Mouse (Mus musculus): ENCODE measurements around the gene Hsd17b14. TPM values are rescaled to one million over a fixed set of nuclear protein-coding genes. Genes with fewer than 3 reads are reported as not detected.
A peak's percentile ranks its signal among the peaks of the same experiment; 100 is the strongest.
"Not testable (repeated sequence)": the region's sequence is repeated elsewhere in the genome, so short reads cannot be mapped to it uniquely, and the experiment has no call there.

The Hsd17b14 gene
- polyA plus RNA-seq, 1 experiment from 2014 or later: 0.31 TPM

DNA sequence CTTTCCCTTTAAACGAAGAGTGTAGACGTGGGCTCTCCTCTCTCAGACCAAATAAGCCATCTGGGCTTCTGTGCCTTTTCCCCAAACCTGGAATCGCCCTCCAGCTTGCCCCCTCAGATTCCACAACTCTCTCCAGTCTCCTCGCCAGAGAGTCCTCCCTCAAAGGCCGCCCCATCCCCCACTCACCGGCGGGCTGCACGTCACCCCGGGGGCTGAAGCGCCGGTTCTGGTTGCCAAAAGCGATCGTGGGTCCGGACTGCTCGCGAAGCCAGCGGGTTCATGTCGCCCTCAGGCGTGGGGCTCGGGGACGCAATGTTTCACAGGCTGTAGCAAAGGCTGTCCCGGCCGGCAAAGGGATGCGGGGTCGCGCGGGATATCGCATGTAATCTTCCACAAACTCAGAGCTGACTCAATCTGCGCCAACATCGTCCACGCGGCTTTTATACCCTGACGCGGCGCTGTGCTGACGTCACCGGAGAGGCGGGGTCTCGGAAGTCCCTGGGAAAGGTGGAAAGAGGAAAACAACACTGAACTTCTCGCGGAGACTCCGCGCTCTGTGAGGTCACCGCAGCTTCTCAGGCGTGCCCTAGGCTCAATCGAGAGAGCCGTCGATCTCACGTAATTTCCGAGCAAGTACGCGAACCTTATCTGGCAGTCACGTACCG is 28.8 kb upstream of the Hsd17b14 start, which contains the start of the genes Ppp1r15a and Plekha4:
TSS of gene Ppp1r15a (minus strand) at position 460 of the 665 bp plus-strand sequence.
TSS of gene Plekha4 (plus strand) at position 522 of the 665 bp plus-strand sequence.
- Histone ChIP-seq H3K4me2 (peak within 1 kb of the TSS; percentile 79), H3K4me1 (ENCODE audit: control insufficient read depth, insufficient read depth, low read length) (peaks cover 29% of the 10 kb centered on the region), H3K36me3 (ENCODE audit: control insufficient read depth, insufficient read depth, low read length) (no peaks in the 10 kb centered on the region), H3K27me3 (ENCODE audit: control insufficient read depth, insufficient read depth, low read length) (no peaks in the 10 kb centered on the region), H3K4me3 (ENCODE audit: low read depth, low read length) (peak within 1 kb of the TSS; percentile 74), H3K9me3 (replicated peaks; ENCODE audit: control insufficient read depth, low read length) (no peaks in the 10 kb centered on the region), H3K27ac (ENCODE audit: low read depth, low read length) (peak within 1 kb of the TSS; percentile 96), H3K9ac (ENCODE audit: low read depth, low read length) (peak within 1 kb of the TSS; percentile 96)
- under 1% methylated on average over 54 of the region's 54 CpGs for WGBS (ENCODE audit: insufficient replicate concordance)
- ATAC-seq (replicated peaks; ENCODE audit: insufficient number of reproducible peaks, low FRiP score, low TSS enrichment): peak; percentile 81

DNA sequence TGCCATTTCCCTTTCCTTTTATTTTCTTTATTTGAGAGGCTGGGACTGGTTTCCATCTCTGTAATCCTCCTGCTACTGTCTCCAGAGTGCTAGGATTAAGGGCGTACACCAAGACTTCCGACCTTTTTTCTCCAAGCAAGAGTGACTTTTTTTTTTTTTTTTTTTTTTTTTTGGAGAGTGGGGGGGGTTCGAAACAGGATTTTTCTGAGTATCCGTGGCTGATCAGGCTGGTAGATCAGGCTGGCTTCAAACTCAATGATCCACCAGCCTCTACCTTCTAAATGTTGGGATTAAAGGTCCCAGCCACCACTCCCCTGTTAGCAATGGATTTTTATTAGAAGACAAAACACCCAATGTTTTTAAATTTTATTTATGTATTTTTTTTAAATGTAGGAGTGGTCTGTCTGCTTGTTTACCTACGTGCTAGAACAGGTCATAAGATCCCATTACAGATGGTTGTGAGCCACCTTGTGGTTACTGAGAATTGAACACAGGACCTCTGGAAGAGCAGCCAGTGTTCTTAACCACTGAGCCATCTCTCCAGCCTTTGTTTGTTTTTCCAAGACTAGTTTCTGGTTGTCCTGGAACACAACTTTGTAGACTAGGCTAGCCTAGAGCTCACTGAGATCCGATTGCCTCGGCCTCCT is 28.1 kb upstream of the Hsd17b14 start:
- no peak for ATAC-seq (replicated peaks; ENCODE audit: insufficient number of reproducible peaks, low FRiP score, low TSS enrichment)
- no peaks in the 10 kb centered on the region for H3K27me3 ChIP-seq (ENCODE audit: control insufficient read depth, insufficient read depth, low read length)
- H3K36me3 ChIP-seq (ENCODE audit: control insufficient read depth, insufficient read depth, low read length): no peaks in the 10 kb centered on the region
- no peaks in the 10 kb centered on the region for H3K9me3 ChIP-seq (replicated peaks; ENCODE audit: control insufficient read depth, low read length)
- peak overlapping the region; percentile 79 for H3K4me2 ChIP-seq
- peak overlapping the region; percentile 74 for H3K4me3 ChIP-seq (ENCODE audit: low read depth, low read length)
- peaks cover 29% of the 10 kb centered on the region for H3K4me1 ChIP-seq (ENCODE audit: control insufficient read depth, insufficient read depth, low read length)
- peak overlapping the region; percentile 96 for H3K9ac ChIP-seq (ENCODE audit: low read depth, low read length)
- peak overlapping the region; percentile 96 for H3K27ac ChIP-seq (ENCODE audit: low read depth, low read length)
- WGBS (ENCODE audit: insufficient replicate concordance): 16% methylated on average over 7 of the region's 7 CpGs

- Histone ChIP-seq H3K4me2 (peak overlapping the region; percentile 79; the same call in 1 of the 2 replicates), H3K4me1 (ENCODE audit: control insufficient read depth, insufficient read depth, low read length) (peaks cover 29% of the 10 kb centered on the region)
- WGBS (ENCODE audit: insufficient replicate concordance): 74% methylated on average over 6 of the region's 6 CpGs
These were observed 27.5 kb upstream of the Hsd17b14 start for GRCm38 (mm10) chr7:45527169-45527568.

GRCm38 (mm10) chr7:45529461-45529860 is 25.2 kb upstream of the Hsd17b14 start:
- peaks cover 21% of the 10 kb centered on the region for H3K4me1 ChIP-seq (ENCODE audit: control insufficient read depth, insufficient read depth, low read length)
- H3K27ac ChIP-seq (ENCODE audit: low read depth, low read length): no peak overlapping the region
- no peak overlapping the region for H3K9ac ChIP-seq (ENCODE audit: low read depth, low read length)
- no peak for ATAC-seq (replicated peaks; ENCODE audit: insufficient number of reproducible peaks, low FRiP score, low TSS enrichment)
- 10% methylated on average over 6 of the region's 6 CpGs for WGBS (ENCODE audit: insufficient replicate concordance)
- peak overlapping the region; percentile 31; the same call in 1 of the 2 replicates for H3K4me2 ChIP-seq
- H3K4me3 ChIP-seq (ENCODE audit: low read depth, low read length): no peak overlapping the region
- H3K36me3 ChIP-seq (ENCODE audit: control insufficient read depth, insufficient read depth, low read length): no peaks in the 10 kb centered on the region
- H3K27me3 ChIP-seq (ENCODE audit: control insufficient read depth, insufficient read depth, low read length): no peaks in the 10 kb centered on the region
- H3K9me3 ChIP-seq (replicated peaks; ENCODE audit: control insufficient read depth, low read length): no peaks in the 10 kb centered on the region

More at GRCm38 (mm10) chr7:45527169-45527568, 27.5 kb upstream of the Hsd17b14 start:
- not testable (repeated sequence) for ATAC-seq (replicated peaks; ENCODE audit: insufficient number of reproducible peaks, low FRiP score, low TSS enrichment); H3K9me3 ChIP-seq (replicated peaks; ENCODE audit: control insufficient read depth, low read length); H3K27me3 ChIP-seq (ENCODE audit: control insufficient read depth, insufficient read depth, low read length); H3K9ac ChIP-seq (ENCODE audit: low read depth, low read length); H3K4me3 ChIP-seq (ENCODE audit: low read depth, low read length); H3K27ac ChIP-seq (ENCODE audit: low read depth, low read length); H3K36me3 ChIP-seq (ENCODE audit: control insufficient read depth, insufficient read depth, low read length)

DNA sequence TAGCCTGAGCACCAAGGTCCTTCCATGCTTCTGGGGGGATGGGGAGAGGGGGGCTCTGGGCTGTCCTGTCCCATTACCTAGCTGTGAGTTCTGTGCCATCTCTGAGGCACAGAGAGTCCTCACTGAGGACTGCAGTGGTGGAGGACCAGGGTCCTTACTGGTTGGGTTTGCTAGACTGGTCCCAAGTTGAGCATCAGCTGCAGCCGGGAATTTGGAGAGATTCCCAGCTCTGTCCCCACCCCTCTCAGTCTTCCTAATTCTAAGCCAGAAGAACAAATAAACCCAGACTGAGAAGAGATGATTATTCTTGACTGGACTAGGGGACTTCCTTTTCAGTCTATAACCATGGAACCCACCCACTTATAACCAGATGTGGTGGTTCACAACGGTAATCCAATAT is 24.1 kb upstream of the Hsd17b14 start:
- ATAC-seq (replicated peaks; ENCODE audit: insufficient number of reproducible peaks, low FRiP score, low TSS enrichment): no peak
- H3K9ac ChIP-seq (ENCODE audit: low read depth, low read length): no peak overlapping the region
- no peaks in the 10 kb centered on the region for H3K36me3 ChIP-seq (ENCODE audit: control insufficient read depth, insufficient read depth, low read length)
- H3K9me3 ChIP-seq (replicated peaks; ENCODE audit: control insufficient read depth, low read length): no peaks in the 10 kb centered on the region
- no peak overlapping the region for H3K4me2 ChIP-seq
- H3K4me3 ChIP-seq (ENCODE audit: low read depth, low read length): no peak overlapping the region
- H3K27me3 ChIP-seq (ENCODE audit: control insufficient read depth, insufficient read depth, low read length): no peaks in the 10 kb centered on the region
- H3K27ac ChIP-seq (ENCODE audit: low read depth, low read length): no peak overlapping the region
- 82% methylated on average over 2 of the region's 2 CpGs for WGBS (ENCODE audit: insufficient replicate concordance)
- H3K4me1 ChIP-seq (ENCODE audit: control insufficient read depth, insufficient read depth, low read length): peaks cover 14% of the 10 kb centered on the region

- H3K9ac ChIP-seq (ENCODE audit: low read depth, low read length): no peak overlapping the region
- ATAC-seq (replicated peaks; ENCODE audit: insufficient number of reproducible peaks, low FRiP score, low TSS enrichment): no peak
- no peaks in the 10 kb centered on the region for H3K9me3 ChIP-seq (replicated peaks; ENCODE audit: control insufficient read depth, low read length)
- no peaks in the 10 kb centered on the region for H3K27me3 ChIP-seq (ENCODE audit: control insufficient read depth, insufficient read depth, low read length)
- H3K36me3 ChIP-seq (ENCODE audit: control insufficient read depth, insufficient read depth, low read length): no peaks in the 10 kb centered on the region
- no peak overlapping the region for H3K27ac ChIP-seq (ENCODE audit: low read depth, low read length)
- 73% methylated on average over 1 of the region's 1 CpGs for WGBS (ENCODE audit: insufficient replicate concordance)
- no peak overlapping the region for H3K4me3 ChIP-seq (ENCODE audit: low read depth, low read length)
- H3K4me1 ChIP-seq (ENCODE audit: control insufficient read depth, insufficient read depth, low read length): peaks cover 5% of the 10 kb centered on the region
- no peak overlapping the region for H3K4me2 ChIP-seq
These were observed 19.0 kb upstream of the Hsd17b14 start for GRCm38 (mm10) chr7:45535676-45536075.

GRCm38 (mm10) chr7:45537602-45538001 is 17.1 kb upstream of the Hsd17b14 start:
- peak overlapping the region; percentile 62; the same call in 1 of the 2 replicates for H3K9ac ChIP-seq (ENCODE audit: low read depth, low read length)
- peak overlapping the region; percentile 90 for H3K4me2 ChIP-seq
- peak overlapping the region; percentile 55 for H3K4me3 ChIP-seq (ENCODE audit: low read depth, low read length)
- no peak overlapping the region for H3K27ac ChIP-seq (ENCODE audit: low read depth, low read length)
- no peaks in the 10 kb centered on the region for H3K36me3 ChIP-seq (ENCODE audit: control insufficient read depth, insufficient read depth, low read length)
- WGBS (ENCODE audit: insufficient replicate concordance): 71% methylated on average over 10 of the region's 10 CpGs
- H3K9me3 ChIP-seq (replicated peaks; ENCODE audit: control insufficient read depth, low read length): no peaks in the 10 kb centered on the region
- H3K4me1 ChIP-seq (ENCODE audit: control insufficient read depth, insufficient read depth, low read length): peaks cover 4% of the 10 kb centered on the region
- no peaks in the 10 kb centered on the region for H3K27me3 ChIP-seq (ENCODE audit: control insufficient read depth, insufficient read depth, low read length)
- ATAC-seq (replicated peaks; ENCODE audit: insufficient number of reproducible peaks, low FRiP score, low TSS enrichment): no peak

DNA sequence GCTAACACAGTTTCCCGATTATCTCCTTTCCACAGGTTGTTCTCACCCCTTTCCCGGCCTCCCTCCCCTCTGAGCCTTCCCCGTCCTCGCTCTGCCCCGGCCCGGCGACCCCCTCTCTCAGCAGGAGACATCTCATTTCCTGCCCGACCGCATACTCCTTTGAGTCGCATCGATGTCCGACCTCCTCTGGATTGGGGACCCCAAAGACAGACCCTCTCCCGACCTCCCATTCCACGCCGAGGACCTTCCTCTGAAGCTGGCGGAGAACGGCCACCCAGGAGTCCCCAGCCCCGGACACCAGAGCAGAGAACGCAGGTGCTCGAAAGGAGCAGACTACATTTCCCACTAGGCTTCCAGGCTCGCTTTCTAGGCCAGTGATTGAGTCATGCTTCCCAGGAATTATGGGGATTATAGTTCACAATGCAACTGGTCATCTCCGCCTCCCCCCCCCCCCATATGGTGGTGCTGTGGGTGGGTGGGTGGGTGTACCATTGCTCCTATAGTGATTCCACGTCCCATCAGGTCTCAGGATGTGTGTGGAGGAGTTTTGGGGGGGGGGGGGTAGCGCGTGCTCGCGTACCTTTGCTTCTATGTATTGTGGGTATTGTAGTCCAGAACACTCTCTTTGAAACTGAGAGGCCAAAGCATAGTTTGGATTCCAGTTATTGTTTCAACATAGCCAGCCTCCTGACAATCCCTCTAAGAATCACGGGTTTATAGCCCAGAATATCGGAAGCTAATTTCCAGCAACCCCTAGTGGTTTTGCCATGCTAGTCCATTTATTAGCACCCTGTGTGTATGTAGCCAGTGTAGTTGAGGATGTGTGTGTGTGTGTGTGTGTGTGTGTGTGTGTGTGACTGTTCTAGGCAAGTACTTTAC is 16.3 kb upstream of the Hsd17b14 start:
- Histone ChIP-seq H3K27me3 (ENCODE audit: control insufficient read depth, insufficient read depth, low read length) (no peaks in the 10 kb centered on the region), H3K4me1 (ENCODE audit: control insufficient read depth, insufficient read depth, low read length) (peaks cover 4% of the 10 kb centered on the region), H3K9me3 (replicated peaks; ENCODE audit: control insufficient read depth, low read length) (no peaks in the 10 kb centered on the region), H3K4me2 (peak overlapping the region; percentile 90), H3K9ac (ENCODE audit: low read depth, low read length) (peak overlapping the region; percentile 62), H3K27ac (ENCODE audit: low read depth, low read length) (no peak overlapping the region), H3K4me3 (ENCODE audit: low read depth, low read length) (peak overlapping the region; percentile 55), H3K36me3 (ENCODE audit: control insufficient read depth, insufficient read depth, low read length) (no peaks in the 10 kb centered on the region)
- WGBS (ENCODE audit: insufficient replicate concordance): 4% methylated on average over 28 of the region's 29 CpGs
- peak; percentile 60; the same call in 1 of the 2 replicates for ATAC-seq (replicated peaks; ENCODE audit: insufficient number of reproducible peaks, low FRiP score, low TSS enrichment)

Data from heart, embryonic 11.5 days (tissue).